ENCODE assay signal across 20 mouse cellular contexts in the genomic region with DNA sequence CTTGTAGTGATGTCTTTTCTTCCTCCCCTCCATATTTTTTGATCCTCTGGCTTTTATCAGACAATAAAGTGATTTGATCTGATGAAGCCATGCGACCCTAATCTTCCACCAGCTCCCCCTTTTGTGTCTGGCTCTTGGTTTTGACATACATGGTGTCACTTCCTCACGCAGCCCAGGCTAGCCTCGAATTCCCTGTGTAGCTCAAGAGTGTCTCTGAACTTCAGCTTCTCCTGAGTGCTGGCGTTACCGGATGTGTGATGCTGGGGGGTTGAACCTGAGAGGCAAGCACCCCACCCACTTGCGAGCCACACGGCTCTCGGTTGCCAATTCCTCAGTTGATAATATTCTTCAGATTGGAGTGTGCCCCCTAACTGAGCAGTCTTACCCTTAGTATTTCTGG. TPM values are rescaled to one million over a fixed set of nuclear protein-coding genes. Genes with fewer than 3 reads are reported as not detected.
A peak's percentile ranks its signal among the peaks of the same experiment; 100 is the strongest.
DNase-seq lines count a peak whose midpoint lies in the region; ATAC-seq lines count a peak whose summit lies in the region.
"Had no signal": no experiment of that assay in that cellular context is flagged by ENCODE, and none has a peak within 500 bp of the region (broad histone marks: within the 10 kb centered on the region; RNA-seq: fewer than 3 reads in every experiment).

No protein-coding gene starts in this region.

- no peaks in the 10 kb centered on the region for H3K27me3 ChIP-seq in kidney, embryonic 15.5 days
- H3K27me3 ChIP-seq: embryonic facial prominence, embryonic 12.5 days; heart, embryonic 12.5 days had no signal

- H3K4me3 ChIP-seq in kidney, embryonic 15.5 days (replicated peaks), result no peak overlapping the region
- H3K4me3 ChIP-seq: embryonic facial prominence, embryonic 12.5 days; forebrain, embryonic 12.5 days; heart, embryonic 12.5 days; hindbrain, embryonic 10.5 days had no signal

- H3K9me3 ChIP-seq in kidney, embryonic 15.5 days (replicated peaks), result no peaks in the 10 kb centered on the region
- H3K9me3 ChIP-seq: embryonic facial prominence, embryonic 12.5 days; forebrain, embryonic 12.5 days; heart, embryonic 12.5 days; hindbrain, embryonic 10.5 days had no signal

- 0 out of 2 replicates have a peak overlapping the region, but pooled peaks have one; percentile 54 for H3K27ac ChIP-seq in kidney, embryonic 15.5 days
- H3K27ac ChIP-seq: embryonic facial prominence, embryonic 12.5 days; forebrain, embryonic 12.5 days; hindbrain, embryonic 10.5 days; hindbrain, embryonic 14.5 days had no signal

- ATAC-seq in CD4-positive, CD25-positive, alpha-beta regulatory T cell, adult 4 months, result no peak
- ATAC-seq in kidney, embryonic 15.5 days (replicated peaks; ENCODE audit: low FRiP score), result no peak
- ATAC-seq: forebrain, embryonic 16.5 days; intestine, postnatal 0 days had no signal

- H3K4me2 ChIP-seq in kidney, embryonic 15.5 days, result no peak overlapping the region
- H3K4me2 ChIP-seq: embryonic facial prominence, embryonic 12.5 days; forebrain, embryonic 12.5 days; heart, embryonic 12.5 days; hindbrain, embryonic 14.5 days had no signal

- H3K9ac ChIP-seq in kidney, embryonic 15.5 days, result no peak overlapping the region
- H3K9ac ChIP-seq: embryonic facial prominence, embryonic 12.5 days; forebrain, embryonic 12.5 days; heart, embryonic 12.5 days; hindbrain, embryonic 14.5 days had no signal

- peak; percentile 38 for DNase-seq in CD4-positive, CD25-positive, alpha-beta regulatory T cell, adult 2 months (ENCODE audit: low read depth, low spot score)
- DNase-seq in kidney, postnatal 10 days, result no peak
- DNase-seq in induced T-regulatory cell, adult 2 months (ENCODE audit: low read depth), result peak; percentile 78
- DNase-seq in cerebellum, adult 9-10 months, result no peak
- DNase-seq in lung, postnatal 25 days (ENCODE audit: low spot score), result no peak
- DNase-seq: adrenal gland, adult 8-10 months; adrenal gland, postnatal 36 days; B cell, adult 2 months; cerebellum, adult 11 months; cerebellum, adult 8-10 months; gastrocnemius, postnatal 25 days had no signal

- peaks cover 21% of the 10 kb centered on the region for H3K4me1 ChIP-seq in kidney, embryonic 15.5 days
- H3K4me1 ChIP-seq: forebrain, embryonic 12.5 days; hindbrain, embryonic 10.5 days had no signal

- 85% methylated on average over 8 of the region's 8 CpGs for WGBS in kidney, embryonic 15.5 days

- peaks cover 33% of the 10 kb centered on the region for H3K36me3 ChIP-seq in kidney, embryonic 15.5 days

RNA-seq across cellular contexts. Expression of a gene that starts 23.2 kb away (rescaled TPM):
- polyA plus RNA-seq in CD4-positive, CD25-positive, alpha-beta regulatory T cell, adult 4 months (2017; shearing (Covaris generic)), result 100 to 1,000 TPM; 416 to 490 TPM
- 354 and 359 TPM in 2 replicates for polyA plus RNA-seq in kidney, embryonic 15.5 days (2015; fragmentation: Nextera tagmentation; extraction: Ambion mirVana)

RNA-seq across cellular contexts. Expression of a gene that starts 49.7 kb away (rescaled TPM):
- polyA plus RNA-seq in CD4-positive, CD25-positive, alpha-beta regulatory T cell, adult 4 months (2017; shearing (Covaris generic)), result 1 to 10 TPM in 1 of 2 experiments, under 1 TPM in 1; 0.91 to 1.7 TPM
- 2.3 and 2.5 TPM in 2 replicates for polyA plus RNA-seq in kidney, embryonic 15.5 days (2015; fragmentation: Nextera tagmentation; extraction: Ambion mirVana)

Comparison
In these comparisons a context has a peak if more than half of its experiments do, and no peak if none do; other contexts are left out.
1. DNase-seq: peak in CD4-positive, CD25-positive, alpha-beta regulatory T cell, adult 2 months (single experiment) and induced T-regulatory cell, adult 2 months (single experiment); none in kidney, postnatal 10 days (single experiment), cerebellum, adult 9-10 months (single experiment) and lung, postnatal 25 days (single experiment).